Mouse (Mus musculus): ENCODE measurements at regions not wholly inside any gene's neighbourhood (a gene's known extent, or its start where the extent isn't known, plus 50 kb on each side); places are given as distances from the start of the nearest gene placed in this dataset.
A peak's percentile ranks its signal among the peaks of the same experiment; 100 is the strongest.

DNA sequence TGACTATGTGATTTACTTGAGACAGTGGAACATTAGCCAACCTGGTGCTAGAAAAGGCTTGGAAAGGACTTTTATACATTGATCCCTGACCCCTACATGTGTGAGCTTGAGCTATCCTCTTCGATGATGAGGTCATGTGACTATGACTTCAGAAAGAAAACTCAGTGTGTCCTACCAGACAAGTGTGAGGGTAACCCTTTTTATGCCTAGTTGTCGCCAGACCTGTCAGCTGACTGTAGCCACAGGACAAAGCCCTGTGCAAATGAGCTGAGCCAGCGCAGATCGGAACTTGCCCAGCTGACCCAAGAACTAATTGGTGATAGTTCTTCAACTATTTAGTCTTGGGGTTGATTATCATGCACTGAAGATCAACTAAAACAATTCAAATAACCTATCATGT is 269.5 kb downstream of the Cyp26b1 start:
- H3K4me1 ChIP-seq (replicated peaks; ENCODE audit: control insufficient read depth, insufficient read depth, low read length): no peaks in the 10 kb centered on the region
- H3K4me2 ChIP-seq (replicated peaks; ENCODE audit: low read depth): no peak overlapping the region
- H3K4me3 ChIP-seq (ENCODE audit: low read depth, low read length): no peak overlapping the region
- no peak for TF ChIP-seq CTCF (IDR thresholded peaks at IDR 0.05; ENCODE audit: low read depth)
- no peaks in the 10 kb centered on the region for H3K9me3 ChIP-seq (ENCODE audit: control insufficient read depth)
- H3K27me3 ChIP-seq (replicated peaks; ENCODE audit: control insufficient read depth, insufficient read depth, low read length): no peaks in the 10 kb centered on the region
- no peak overlapping the region for H3K9ac ChIP-seq (ENCODE audit: low read depth, low read length)
- WGBS: 79% methylated on average over 4 of the region's 4 CpGs
- no peaks in the 10 kb centered on the region for H3K36me3 ChIP-seq (ENCODE audit: control insufficient read depth, insufficient read depth)
- H3K27ac ChIP-seq (ENCODE audit: low read depth, low read length): no peak overlapping the region
- peak; percentile 56; the same call in 1 of the 2 replicates for ATAC-seq

DNA sequence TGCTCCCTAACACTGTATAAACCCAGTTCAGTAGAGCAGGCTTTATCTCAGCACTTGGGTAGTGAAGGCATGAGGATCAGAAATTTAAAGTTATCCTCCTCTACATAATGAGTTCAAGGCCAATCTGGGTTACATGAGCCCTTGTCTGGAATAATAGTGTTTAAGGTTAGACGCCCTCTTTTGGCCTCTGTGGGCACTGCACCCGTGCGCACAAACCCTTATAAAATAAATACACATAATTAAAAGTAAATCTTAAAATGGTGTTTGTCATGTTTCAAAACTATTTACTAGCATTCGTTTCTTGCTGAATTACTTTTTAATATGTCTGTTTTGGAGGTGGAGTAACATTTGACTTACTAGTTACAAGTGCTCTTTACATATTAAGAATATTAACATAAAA is 271.2 kb downstream of the Cyp26b1 start:
- no peak overlapping the region for H3K4me2 ChIP-seq (replicated peaks; ENCODE audit: low read depth)
- H3K36me3 ChIP-seq (ENCODE audit: control insufficient read depth, insufficient read depth): no peaks in the 10 kb centered on the region
- 0 out of 2 replicates have a peak, but pooled peaks have one; percentile 20 for TF ChIP-seq CTCF (IDR thresholded peaks at IDR 0.05; ENCODE audit: low read depth)
- no peaks in the 10 kb centered on the region for H3K9me3 ChIP-seq (ENCODE audit: control insufficient read depth)
- H3K27ac ChIP-seq (ENCODE audit: low read depth, low read length): no peak overlapping the region
- 80% methylated on average over 4 of the region's 4 CpGs for WGBS
- H3K27me3 ChIP-seq (replicated peaks; ENCODE audit: control insufficient read depth, insufficient read depth, low read length): no peaks in the 10 kb centered on the region
- no peak overlapping the region for H3K9ac ChIP-seq (ENCODE audit: low read depth, low read length)
- H3K4me3 ChIP-seq (ENCODE audit: low read depth, low read length): no peak overlapping the region
- H3K4me1 ChIP-seq (replicated peaks; ENCODE audit: control insufficient read depth, insufficient read depth, low read length): no peaks in the 10 kb centered on the region
- ATAC-seq: no peak

DNA sequence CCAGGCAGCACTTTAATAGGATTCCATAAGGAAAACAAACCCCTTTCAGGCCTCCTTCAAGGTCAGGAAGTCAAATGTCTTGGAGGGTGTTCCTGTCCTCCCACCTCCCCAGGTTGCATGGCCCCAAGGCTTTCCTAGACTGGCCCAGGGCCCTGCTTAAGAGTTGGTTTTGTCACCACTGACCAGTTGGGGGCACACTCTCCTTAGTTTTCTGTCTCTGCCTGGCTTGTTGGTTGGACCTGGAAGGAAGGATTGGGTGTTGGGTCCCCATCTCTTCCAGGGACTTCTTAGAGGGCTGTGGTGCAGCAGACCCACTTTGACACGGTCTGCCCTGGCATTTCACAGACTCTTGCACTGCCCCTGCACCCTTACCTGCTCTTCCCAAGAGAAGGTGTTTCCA is 273.1 kb downstream of the Cyp26b1 start:
- Histone ChIP-seq H3K27me3 (replicated peaks; ENCODE audit: control insufficient read depth, insufficient read depth, low read length) (no peaks in the 10 kb centered on the region), H3K27ac (ENCODE audit: low read depth, low read length) (no peak overlapping the region), H3K9ac (ENCODE audit: low read depth, low read length) (no peak overlapping the region), H3K4me2 (replicated peaks; ENCODE audit: low read depth) (no peak overlapping the region), H3K4me1 (replicated peaks; ENCODE audit: control insufficient read depth, insufficient read depth, low read length) (no peaks in the 10 kb centered on the region), H3K36me3 (ENCODE audit: control insufficient read depth, insufficient read depth) (no peaks in the 10 kb centered on the region), H3K4me3 (ENCODE audit: low read depth, low read length) (no peak overlapping the region), H3K9me3 (ENCODE audit: control insufficient read depth) (no peaks in the 10 kb centered on the region)
- TF ChIP-seq CTCF (IDR thresholded peaks at IDR 0.05; ENCODE audit: low read depth): peak; percentile 64
- no peak for ATAC-seq
- WGBS: 53% methylated on average over 1 of the region's 1 CpGs

DNA sequence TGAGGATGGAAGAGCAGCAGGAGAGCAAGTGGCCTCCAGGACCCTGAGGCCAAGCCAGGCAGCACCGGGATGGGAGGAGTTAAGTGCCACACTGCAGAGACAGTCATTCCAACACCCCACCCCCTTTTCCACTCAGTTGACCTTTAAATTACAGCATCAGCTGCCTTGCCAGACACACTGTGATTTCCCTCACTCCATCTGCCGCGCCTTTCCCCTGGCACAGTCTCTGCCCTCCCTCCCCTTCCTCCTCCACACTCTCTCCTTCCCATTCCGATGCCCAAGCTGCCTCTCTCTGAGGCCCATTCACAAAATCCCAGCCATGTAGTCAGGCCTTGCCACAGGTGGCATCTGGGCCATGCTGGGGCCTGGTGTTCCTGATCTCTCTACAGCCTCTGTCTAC is 274.9 kb downstream of the Cyp26b1 start:
- Histone ChIP-seq H3K9me3 (ENCODE audit: control insufficient read depth) (no peaks in the 10 kb centered on the region), H3K4me1 (replicated peaks; ENCODE audit: control insufficient read depth, insufficient read depth, low read length) (no peaks in the 10 kb centered on the region), H3K27ac (ENCODE audit: low read depth, low read length) (no peak overlapping the region), H3K27me3 (replicated peaks; ENCODE audit: control insufficient read depth, insufficient read depth, low read length) (no peaks in the 10 kb centered on the region), H3K4me2 (replicated peaks; ENCODE audit: low read depth) (no peak overlapping the region), H3K36me3 (ENCODE audit: control insufficient read depth, insufficient read depth) (no peaks in the 10 kb centered on the region), H3K4me3 (ENCODE audit: low read depth, low read length) (no peak overlapping the region), H3K9ac (ENCODE audit: low read depth, low read length) (no peak overlapping the region)
- TF ChIP-seq CTCF (IDR thresholded peaks at IDR 0.05; ENCODE audit: low read depth): no peak
- ATAC-seq: no peak
- WGBS: 17% methylated on average over 4 of the region's 4 CpGs

DNA sequence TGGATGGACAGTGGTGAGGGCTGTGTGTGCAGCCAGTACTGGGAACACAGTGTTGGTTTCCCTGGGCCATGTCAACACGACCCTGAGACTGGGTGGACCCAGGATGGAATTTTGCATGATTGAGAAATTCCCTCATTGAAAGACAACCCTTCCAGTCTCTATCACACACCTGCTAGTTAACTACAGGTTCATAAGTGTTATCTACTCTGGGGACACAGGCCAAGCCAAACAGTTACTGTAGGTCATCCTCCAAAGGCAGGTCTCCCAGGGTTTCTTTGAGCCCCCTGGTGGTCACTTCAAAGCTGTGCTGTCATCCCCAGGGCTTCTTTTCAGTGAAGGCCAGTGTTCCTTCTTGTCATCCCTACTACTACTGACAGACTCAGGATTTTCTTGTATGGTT is 276.7 kb downstream of the Cyp26b1 start:
- Histone ChIP-seq H3K4me3 (ENCODE audit: low read depth, low read length) (no peak overlapping the region), H3K27ac (ENCODE audit: low read depth, low read length) (no peak overlapping the region), H3K9ac (ENCODE audit: low read depth, low read length) (no peak overlapping the region), H3K4me2 (replicated peaks; ENCODE audit: low read depth) (no peak overlapping the region), H3K9me3 (ENCODE audit: control insufficient read depth) (no peaks in the 10 kb centered on the region), H3K4me1 (replicated peaks; ENCODE audit: control insufficient read depth, insufficient read depth, low read length) (no peaks in the 10 kb centered on the region), H3K36me3 (ENCODE audit: control insufficient read depth, insufficient read depth) (no peaks in the 10 kb centered on the region), H3K27me3 (replicated peaks; ENCODE audit: control insufficient read depth, insufficient read depth, low read length) (no peaks in the 10 kb centered on the region)
- TF ChIP-seq CTCF (IDR thresholded peaks at IDR 0.05; ENCODE audit: low read depth): peak; percentile 61
- no peak for ATAC-seq
- WGBS: 83% methylated on average over 1 of the region's 1 CpGs

DNA sequence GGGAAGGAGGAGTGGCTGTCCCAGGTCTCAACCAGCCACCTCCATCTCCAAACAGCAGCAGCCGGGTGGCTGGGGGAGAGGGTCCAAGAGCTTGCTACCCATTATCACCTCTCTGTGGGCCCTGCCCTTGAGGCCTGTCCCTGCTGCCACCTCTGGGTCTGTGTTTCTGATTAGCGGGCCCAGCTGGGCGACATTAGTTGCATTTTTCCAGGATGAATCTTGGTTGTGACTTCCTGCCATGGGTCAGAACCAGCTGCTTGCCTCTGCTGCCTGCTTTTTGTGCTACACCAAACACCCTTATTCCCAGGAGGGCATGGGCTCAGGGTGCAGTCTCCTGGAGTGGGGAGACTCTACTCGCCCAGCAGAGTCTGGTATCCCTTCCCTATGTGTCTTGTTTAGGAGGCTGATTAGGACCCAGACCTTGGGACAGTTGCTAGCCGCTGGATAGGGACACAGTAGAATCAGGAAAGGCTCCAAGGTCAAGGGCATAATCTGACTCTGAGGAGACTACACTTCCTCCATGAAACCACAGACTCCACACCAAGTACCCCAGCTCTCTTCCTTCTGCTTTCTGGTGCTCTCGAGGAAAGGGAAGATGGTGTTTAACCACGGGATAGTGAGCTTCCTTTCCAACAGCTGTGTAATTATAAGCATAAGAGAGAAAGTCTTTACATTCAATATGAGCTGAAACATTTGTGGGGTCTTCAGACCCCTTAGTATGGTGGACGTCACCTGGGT is 278.4 kb downstream of the Cyp26b1 start:
- H3K4me3 ChIP-seq (ENCODE audit: low read depth, low read length): no peak overlapping the region
- no peaks in the 10 kb centered on the region for H3K9me3 ChIP-seq (ENCODE audit: control insufficient read depth)
- no peaks in the 10 kb centered on the region for H3K27me3 ChIP-seq (replicated peaks; ENCODE audit: control insufficient read depth, insufficient read depth, low read length)
- no peak for ATAC-seq
- 68% methylated on average over 8 of the region's 8 CpGs for WGBS
- no peak overlapping the region for H3K9ac ChIP-seq (ENCODE audit: low read depth, low read length)
- no peaks in the 10 kb centered on the region for H3K36me3 ChIP-seq (ENCODE audit: control insufficient read depth, insufficient read depth)
- H3K27ac ChIP-seq (ENCODE audit: low read depth, low read length): no peak overlapping the region
- H3K4me1 ChIP-seq (replicated peaks; ENCODE audit: control insufficient read depth, insufficient read depth, low read length): no peaks in the 10 kb centered on the region
- TF ChIP-seq CTCF (IDR thresholded peaks at IDR 0.05; ENCODE audit: low read depth): no peak
- H3K4me2 ChIP-seq (replicated peaks; ENCODE audit: low read depth): no peak overlapping the region

Data from intestine, postnatal 0 days (tissue).